Mouse (Mus musculus): Measurements from ENCODE around the gene Cdipt. TPM values are rescaled to one million over a fixed set of nuclear protein-coding genes. Genes with fewer than 3 reads are reported as not detected.

The Cdipt gene
- polyA plus RNA-seq, 1 experiment from 2014 or later: 167 TPM

DNA sequence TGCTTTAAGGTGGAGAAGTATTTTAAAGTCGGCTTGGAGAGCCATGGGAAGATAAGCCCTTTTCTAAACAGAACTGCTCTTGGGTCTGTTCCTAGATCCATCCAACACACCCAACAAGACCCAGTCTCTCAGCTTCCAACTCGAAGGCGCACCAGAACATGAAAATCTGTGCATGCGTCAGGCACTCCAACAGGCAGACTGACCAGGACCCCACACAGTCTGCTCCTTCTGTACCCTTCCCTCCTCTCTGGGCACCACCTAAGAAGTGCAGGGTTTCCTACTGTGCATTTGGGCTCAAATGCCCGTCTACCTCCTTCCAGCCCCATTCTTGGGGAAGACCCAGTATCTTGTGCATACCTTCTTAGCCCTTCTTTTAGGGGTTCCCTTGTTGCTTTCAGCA is 44.8 kb downstream of the Cdipt start:
- Histone ChIP-seq H3K27ac (ENCODE audit: low read length) (peak overlapping the region; percentile 68), H3K4me3 (ENCODE audit: low read length) (peak overlapping the region; percentile 53), H3K36me3 (ENCODE audit: control insufficient read depth, insufficient read depth, low read length) (peaks cover 7% of the 10 kb centered on the region), H3K9me3 (ENCODE audit: control insufficient read depth, low read length) (no peaks in the 10 kb centered on the region), H3K4me2 (ENCODE audit: low read depth, low read length) (peak overlapping the region; percentile 83), H3K27me3 (replicated peaks; ENCODE audit: control insufficient read depth, insufficient read depth, low read length) (no peaks in the 10 kb centered on the region), H3K9ac (ENCODE audit: low read depth, low read length) (peak overlapping the region; percentile 71), H3K4me1 (ENCODE audit: control insufficient read depth, insufficient read depth, low read length) (peaks cover 72% of the 10 kb centered on the region)
- 31% methylated on average over 5 of the region's 5 CpGs for WGBS
- no peak for ATAC-seq

DNA sequence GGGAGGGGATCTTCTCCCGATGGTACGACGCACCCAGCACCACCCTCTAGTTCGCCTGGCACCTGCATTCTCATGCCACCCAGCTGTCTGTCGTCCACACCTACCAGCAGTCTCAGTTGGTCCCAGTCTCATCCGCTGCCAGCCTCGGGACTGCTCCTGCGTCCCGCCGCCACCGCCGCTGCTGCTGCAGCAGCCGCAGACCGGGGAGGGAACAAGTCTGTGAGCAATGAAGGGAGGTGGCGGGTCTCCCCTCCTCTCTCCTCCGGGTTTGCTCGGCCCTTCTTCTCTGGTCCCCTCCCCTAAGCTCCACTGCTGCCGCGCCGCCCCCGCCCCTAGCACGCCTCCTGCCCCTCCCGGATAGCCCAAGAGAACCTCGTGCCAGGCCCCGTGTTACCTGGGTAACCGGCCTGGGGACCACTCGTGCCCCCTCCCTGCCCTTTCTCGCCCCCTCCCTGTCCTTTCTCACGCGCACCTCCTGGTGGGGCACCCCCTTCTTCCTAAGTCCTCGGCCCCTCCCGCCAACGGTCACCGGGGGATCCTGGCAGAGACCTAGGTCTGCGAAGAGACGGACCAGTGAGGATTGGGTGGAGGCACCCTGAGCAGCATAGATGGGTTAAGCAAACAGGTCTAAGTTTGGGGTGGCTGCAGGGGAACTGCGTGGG is 45.3 kb downstream of the Cdipt start, which contains the start of the genes Gm42742 and Prrt2:
Gene Gm42742 (minus strand): TSS at position 197 of the 662 bp plus-strand sequence.
Gene Prrt2 (minus strand): TSS at position 311 of the 662 bp plus-strand sequence.
- no peak for ATAC-seq
- Histone ChIP-seq H3K36me3 (ENCODE audit: control insufficient read depth, insufficient read depth, low read length) (peaks cover 7% of the 10 kb centered on the region), H3K4me1 (ENCODE audit: control insufficient read depth, insufficient read depth, low read length) (peaks cover 67% of the 10 kb centered on the region), H3K27me3 (replicated peaks; ENCODE audit: control insufficient read depth, insufficient read depth, low read length) (no peaks in the 10 kb centered on the region), H3K4me2 (ENCODE audit: low read depth, low read length) (peak within 1 kb of the TSS; percentile 83), H3K4me3 (ENCODE audit: low read length) (peak within 1 kb of the TSS; percentile 53), H3K27ac (ENCODE audit: low read length) (peak within 1 kb of the TSS; percentile 68), H3K9ac (ENCODE audit: low read depth, low read length) (peak within 1 kb of the TSS; percentile 71), H3K9me3 (ENCODE audit: control insufficient read depth, low read length) (no peaks in the 10 kb centered on the region)
- 1% methylated on average over 35 of the region's 37 CpGs for WGBS

DNA sequence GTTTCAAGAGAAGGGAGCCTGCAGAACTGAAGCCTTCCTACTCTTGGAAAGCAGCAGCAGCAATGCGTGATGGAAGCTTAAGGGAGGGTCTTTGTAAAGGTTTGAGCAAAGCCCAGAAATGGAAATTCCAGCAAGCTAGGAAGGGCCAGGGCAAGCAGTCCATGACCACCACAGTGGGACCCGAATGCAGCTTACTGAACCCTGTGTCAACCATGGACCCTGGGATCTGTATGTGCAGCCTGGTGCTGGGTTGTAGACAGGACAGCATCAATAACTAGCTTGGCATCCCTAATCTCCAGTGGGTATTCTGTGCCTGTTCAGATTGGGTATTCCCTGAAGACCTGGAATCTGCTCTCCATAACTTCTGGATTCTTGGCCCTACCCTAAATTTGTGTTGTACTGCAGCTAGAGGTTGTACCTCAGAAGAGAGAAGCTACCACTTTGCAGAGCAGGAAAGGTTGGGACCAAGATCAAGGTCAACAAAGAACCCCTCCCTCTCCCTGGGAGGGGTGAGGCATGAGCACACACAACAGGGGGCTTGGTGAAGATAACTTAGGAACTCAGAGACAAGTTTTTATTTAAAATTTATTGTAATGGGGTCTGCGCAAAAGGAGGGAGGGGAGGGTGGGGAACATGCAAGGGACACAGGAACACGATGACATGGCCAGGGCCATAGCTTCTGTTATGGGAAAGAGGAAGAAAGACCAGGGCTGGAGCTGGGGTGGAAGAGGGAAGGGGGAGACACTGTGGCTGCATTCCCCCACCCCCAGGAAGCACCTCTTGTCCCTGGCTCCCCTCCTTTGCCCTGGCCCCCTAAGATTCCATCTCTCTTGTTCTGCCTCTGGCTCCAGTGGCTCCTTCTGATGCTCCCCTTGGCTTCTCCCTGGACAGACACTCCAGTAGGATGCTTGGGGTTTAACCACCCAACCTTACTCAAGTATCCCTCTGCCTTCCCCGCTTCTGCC is 46.1 kb downstream of the Cdipt start:
- peaks cover 67% of the 10 kb centered on the region for H3K4me1 ChIP-seq (ENCODE audit: control insufficient read depth, insufficient read depth, low read length)
- no peak for ATAC-seq

DNA sequence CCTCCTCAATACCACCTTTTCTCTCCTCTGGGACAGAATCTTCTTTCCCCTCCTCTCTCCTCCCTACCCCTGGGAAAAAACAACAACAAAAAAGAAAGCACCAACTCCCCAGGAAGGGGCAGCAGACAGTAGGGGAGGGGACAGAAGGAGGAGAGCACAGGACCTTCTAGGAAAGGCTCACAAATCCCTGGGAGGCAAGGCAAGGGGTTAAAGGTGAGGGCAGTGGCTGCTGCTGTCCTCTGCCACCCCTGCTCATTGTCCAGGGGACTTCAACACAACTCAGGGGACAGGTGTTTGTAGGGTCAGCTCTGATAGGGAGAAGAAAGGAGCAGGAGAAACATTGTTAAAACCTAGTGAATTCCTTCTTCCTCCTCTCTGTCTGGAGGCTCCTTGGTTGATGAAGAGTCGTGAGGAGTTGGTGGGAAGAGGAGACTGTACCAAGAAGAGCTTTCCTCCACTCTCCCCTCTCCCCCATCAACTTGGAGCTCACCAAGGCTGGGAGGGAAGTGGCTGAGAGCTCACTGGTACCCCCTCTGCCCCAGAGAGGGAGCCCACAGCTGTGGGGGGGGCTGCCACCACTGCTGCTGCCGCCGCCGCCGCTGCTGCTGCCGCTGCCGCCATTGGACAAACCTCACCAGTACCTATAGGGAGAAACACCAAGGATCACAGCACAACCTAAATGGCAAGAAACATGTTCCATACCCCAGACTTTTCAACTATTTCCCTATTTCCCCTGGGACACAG is 47.0 kb downstream of the Cdipt start:
- Histone ChIP-seq H3K4me1 (ENCODE audit: control insufficient read depth, insufficient read depth, low read length) (peaks cover 67% of the 10 kb centered on the region), H3K4me2 (ENCODE audit: low read depth, low read length) (peak overlapping the region; percentile 92), H3K4me3 (ENCODE audit: low read length) (peak overlapping the region; percentile 69; the same call in 1 of the 2 replicates), H3K9me3 (ENCODE audit: control insufficient read depth, low read length) (no peaks in the 10 kb centered on the region), H3K27ac (ENCODE audit: low read length) (no peak overlapping the region), H3K9ac (ENCODE audit: low read depth, low read length) (peak overlapping the region; percentile 99; the same call in 1 of the 2 replicates), H3K27me3 (replicated peaks; ENCODE audit: control insufficient read depth, insufficient read depth, low read length) (no peaks in the 10 kb centered on the region), H3K36me3 (ENCODE audit: control insufficient read depth, insufficient read depth, low read length) (peaks cover 7% of the 10 kb centered on the region)
- ATAC-seq: no peak
- WGBS: 89% methylated on average over 6 of the region's 7 CpGs

More for the DNA sequence above, 46.1 kb downstream of the Cdipt start:
- Histone ChIP-seq H3K27me3 (replicated peaks; ENCODE audit: control insufficient read depth, insufficient read depth, low read length) (no peaks in the 10 kb centered on the region), H3K9ac (ENCODE audit: low read depth, low read length) (peak overlapping the region; percentile 71), H3K27ac (ENCODE audit: low read length) (peak overlapping the region; percentile 68), H3K4me3 (ENCODE audit: low read length) (peak overlapping the region; percentile 53), H3K4me2 (ENCODE audit: low read depth, low read length) (peak overlapping the region; percentile 83), H3K9me3 (ENCODE audit: control insufficient read depth, low read length) (no peaks in the 10 kb centered on the region), H3K36me3 (ENCODE audit: control insufficient read depth, insufficient read depth, low read length) (peaks cover 7% of the 10 kb centered on the region)
- WGBS: 41% methylated on average over 5 of the region's 5 CpGs

DNA sequence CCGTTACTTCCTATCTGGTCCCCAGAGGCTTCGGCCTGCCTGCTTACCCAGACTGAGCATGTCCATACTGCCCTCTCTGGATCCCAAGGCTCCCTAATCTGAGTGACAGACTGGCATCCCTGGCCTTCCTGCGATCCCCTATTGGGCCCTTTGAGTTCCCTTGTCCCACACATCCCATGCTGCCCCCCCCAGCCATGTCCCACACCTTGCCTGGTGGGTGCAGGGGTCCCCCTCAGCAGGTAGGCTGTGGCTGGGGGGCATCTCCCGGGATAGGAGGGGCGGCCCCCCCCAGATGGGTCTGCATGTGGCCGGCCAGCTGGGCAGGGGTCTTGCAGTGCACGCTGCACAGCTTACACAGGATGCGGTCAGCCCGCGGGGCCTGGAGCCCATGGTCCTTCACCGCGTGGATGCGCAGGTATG is 47.6 kb downstream of the Cdipt start:
- H3K27me3 ChIP-seq (replicated peaks; ENCODE audit: control insufficient read depth, insufficient read depth, low read length): no peaks in the 10 kb centered on the region
- H3K9ac ChIP-seq (ENCODE audit: low read depth, low read length): peak overlapping the region; percentile 99
- peaks cover 7% of the 10 kb centered on the region for H3K36me3 ChIP-seq (ENCODE audit: control insufficient read depth, insufficient read depth, low read length)
- ATAC-seq: no peak
- H3K4me1 ChIP-seq (ENCODE audit: control insufficient read depth, insufficient read depth, low read length): peaks cover 67% of the 10 kb centered on the region
- H3K4me2 ChIP-seq (ENCODE audit: low read depth, low read length): peak overlapping the region; percentile 92
- no peaks in the 10 kb centered on the region for H3K9me3 ChIP-seq (ENCODE audit: control insufficient read depth, low read length)
- WGBS: 75% methylated on average over 13 of the region's 13 CpGs
- H3K4me3 ChIP-seq (ENCODE audit: low read length): peak overlapping the region; percentile 69
- H3K27ac ChIP-seq (ENCODE audit: low read length): 0 out of 2 replicates have a peak overlapping the region, but pooled peaks have one; percentile 29

DNA sequence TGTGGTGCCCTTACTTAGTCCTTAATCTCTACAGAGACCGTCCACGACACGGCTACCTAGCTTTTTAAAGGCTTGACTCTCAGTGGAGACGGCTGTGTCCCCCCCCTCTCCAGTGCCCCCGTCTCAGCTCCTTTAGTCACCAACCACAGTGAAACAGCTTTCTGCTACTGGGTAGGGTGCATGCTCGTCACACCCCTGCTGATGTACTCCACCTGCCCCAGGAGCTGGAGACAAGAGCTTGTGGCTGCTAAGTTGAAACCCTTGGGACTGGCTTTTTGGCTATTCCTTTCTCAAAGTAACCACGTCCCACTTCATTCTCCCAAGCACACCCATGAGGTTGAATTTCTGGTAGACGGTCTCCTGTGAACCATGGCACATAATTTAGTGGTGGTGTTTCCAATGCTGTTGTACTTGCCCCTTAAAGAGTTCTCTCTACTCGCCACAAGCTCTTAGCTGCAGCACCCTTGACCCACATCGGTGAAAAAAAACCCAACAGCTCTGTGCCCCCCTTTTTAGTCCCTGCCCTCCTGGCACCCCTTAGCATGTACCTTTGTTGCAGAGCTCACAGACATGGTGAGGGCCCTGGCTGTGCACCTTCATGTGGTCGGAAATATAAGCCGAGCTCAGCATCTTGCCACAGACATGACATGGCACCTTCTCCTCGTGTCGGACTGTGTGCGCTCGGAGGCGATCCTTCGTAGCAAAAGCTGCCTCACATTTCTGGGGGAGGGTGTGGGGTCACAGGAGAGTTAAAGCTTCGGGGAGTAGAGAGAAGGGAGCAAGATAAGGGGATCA is 48.4 kb downstream of the Cdipt start:
- Histone ChIP-seq H3K4me2 (ENCODE audit: low read depth, low read length) (peak overlapping the region; percentile 92), H3K9ac (ENCODE audit: low read depth, low read length) (peak overlapping the region; percentile 99), H3K9me3 (ENCODE audit: control insufficient read depth, low read length) (no peaks in the 10 kb centered on the region), H3K4me1 (ENCODE audit: control insufficient read depth, insufficient read depth, low read length) (peaks cover 61% of the 10 kb centered on the region), H3K27me3 (replicated peaks; ENCODE audit: control insufficient read depth, insufficient read depth, low read length) (no peaks in the 10 kb centered on the region), H3K27ac (ENCODE audit: low read length) (peak overlapping the region; percentile 95; the same call in 1 of the 2 replicates), H3K36me3 (ENCODE audit: control insufficient read depth, insufficient read depth, low read length) (peaks cover 7% of the 10 kb centered on the region), H3K4me3 (ENCODE audit: low read length) (peak overlapping the region; percentile 69)
- no peak for ATAC-seq
- 17% methylated on average over 19 of the region's 19 CpGs for WGBS

DNA sequence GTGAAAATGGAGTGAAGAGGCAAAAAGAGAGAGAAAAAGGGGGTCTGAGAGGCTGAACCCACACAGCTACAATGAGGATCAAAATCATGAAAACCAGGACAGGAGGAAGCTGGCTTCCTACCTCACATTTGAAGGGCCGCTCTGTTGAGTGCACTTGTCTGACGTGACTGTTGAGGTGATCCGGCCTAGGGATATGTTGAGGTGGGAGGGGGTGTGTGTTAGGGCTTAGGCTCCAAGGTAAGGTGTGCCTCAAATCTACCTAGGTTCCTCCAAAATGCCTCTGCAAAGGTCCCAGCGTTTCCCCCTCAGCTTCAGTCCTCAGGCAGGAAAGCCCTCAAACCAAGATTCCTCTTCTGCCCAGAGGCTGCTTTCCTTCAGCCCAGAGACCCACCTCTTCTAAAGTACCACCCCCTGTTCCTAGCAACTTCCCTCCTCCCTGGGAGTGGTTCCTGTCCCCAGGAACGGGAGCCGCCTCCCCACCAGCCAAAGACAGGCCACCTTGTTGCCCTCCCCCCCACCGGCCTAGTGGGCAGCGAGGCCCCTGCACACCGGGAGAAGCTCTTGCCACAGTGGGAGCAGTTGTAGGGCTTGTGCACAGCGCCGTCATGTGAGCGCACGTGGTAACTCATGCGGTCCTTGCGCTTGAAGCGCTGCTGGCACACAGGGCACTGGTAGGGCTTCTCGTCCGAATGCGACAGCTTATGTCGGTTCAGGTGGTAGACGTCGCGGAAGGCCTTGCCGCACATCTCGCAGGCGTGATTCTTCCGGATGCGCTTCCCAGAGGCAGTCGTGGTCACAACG is 49.2 kb downstream of the Cdipt start:
- WGBS: under 1% methylated on average over 30 of the region's 30 CpGs
- ATAC-seq: peak; percentile 45

More for the DNA sequence above, 49.2 kb downstream of the Cdipt start:
- Histone ChIP-seq H3K9ac (ENCODE audit: low read depth, low read length) (peak overlapping the region; percentile 99), H3K4me3 (ENCODE audit: low read length) (peak overlapping the region; percentile 69), H3K4me1 (ENCODE audit: control insufficient read depth, insufficient read depth, low read length) (peaks cover 52% of the 10 kb centered on the region), H3K9me3 (ENCODE audit: control insufficient read depth, low read length) (no peaks in the 10 kb centered on the region), H3K36me3 (ENCODE audit: control insufficient read depth, insufficient read depth, low read length) (peaks cover 7% of the 10 kb centered on the region), H3K4me2 (ENCODE audit: low read depth, low read length) (peak overlapping the region; percentile 92), H3K27me3 (replicated peaks; ENCODE audit: control insufficient read depth, insufficient read depth, low read length) (no peaks in the 10 kb centered on the region), H3K27ac (ENCODE audit: low read length) (peak overlapping the region; percentile 95)
